Mouse (Mus musculus): Measurements from ENCODE around the gene Lyg1.

DNA sequence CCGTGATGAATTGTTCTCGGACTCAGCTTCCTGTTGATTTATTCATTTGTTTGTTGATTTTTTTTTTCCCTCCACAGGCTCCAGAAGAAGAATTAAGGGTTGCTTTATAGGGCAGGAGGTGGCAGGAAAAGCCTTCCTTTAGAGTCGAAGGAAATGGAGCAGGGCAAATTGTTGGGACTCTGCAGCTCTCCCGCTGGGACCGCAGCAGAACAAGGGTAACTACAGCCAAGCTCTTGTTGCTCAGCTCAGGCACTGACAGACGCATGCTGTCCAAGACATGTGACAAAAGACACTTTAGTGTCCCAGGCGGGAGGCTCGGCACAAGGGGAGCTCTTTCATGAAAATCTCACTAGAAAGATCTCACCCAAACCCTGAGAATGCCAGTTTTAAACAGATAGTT is 35.0 kb downstream of the Lyg1 start:
- TF ChIP-seq CTCF (IDR thresholded peaks at IDR 0.05; ENCODE audit: low read depth) (no peak), EP300 (IDR thresholded peaks at IDR 0.05; ENCODE audit: low read depth) (no peak)

All from heart, postnatal 0 days (tissue).